ENCODE assay signal across 31 mouse cellular contexts in the genomic region with DNA sequence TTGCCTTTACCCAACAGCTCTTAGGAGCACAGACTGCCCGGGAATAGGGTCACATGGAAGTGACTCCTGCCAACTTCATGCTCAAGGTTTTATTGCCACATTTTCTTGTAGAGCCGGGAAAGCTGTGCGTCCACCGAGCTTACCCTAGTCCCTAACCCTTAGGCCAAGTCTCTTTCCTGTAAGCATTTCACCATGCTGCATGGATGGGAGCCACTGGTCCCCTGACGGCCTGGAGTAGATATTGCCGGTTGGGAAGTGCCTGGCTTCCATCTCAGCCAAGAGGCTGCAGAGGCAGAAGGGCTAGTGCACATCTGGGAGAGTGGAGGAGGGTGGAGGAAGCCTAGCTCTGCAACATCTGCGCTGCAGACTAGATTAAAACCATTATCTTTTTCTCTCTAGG. TPM values are rescaled to one million over a fixed set of nuclear protein-coding genes. Genes with fewer than 3 reads are reported as not detected.
DNase-seq lines count a peak whose midpoint lies in the region; ATAC-seq lines count a peak whose summit lies in the region.
"Had no signal": no experiment of that assay in that cellular context is flagged by ENCODE, and none has a peak within 500 bp of the region (broad histone marks: within the 10 kb centered on the region; RNA-seq: fewer than 3 reads in every experiment).

No protein-coding gene starts in this region.

- H3K9ac ChIP-seq in heart, embryonic 12.5 days, result no peak overlapping the region
- H3K9ac ChIP-seq: embryonic facial prominence, embryonic 13.5 days; forebrain, embryonic 15.5 days; heart, embryonic 13.5 days; intestine, embryonic 15.5 days; liver, embryonic 14.5 days; midbrain, embryonic 13.5 days; neural tube, embryonic 13.5 days had no signal

- H3K27ac ChIP-seq in heart, embryonic 12.5 days (ENCODE audit: poor library complexity, severe bottlenecking), result no peak overlapping the region
- H3K27ac ChIP-seq: embryonic facial prominence, embryonic 13.5 days; forebrain, embryonic 10.5 days; forebrain, embryonic 15.5 days; heart, embryonic 13.5 days; hindbrain, postnatal 0 days; intestine, embryonic 15.5 days; kidney, postnatal 0 days; liver, embryonic 14.5 days; macrophage; midbrain, embryonic 13.5 days; neural tube, embryonic 13.5 days had no signal

- intact Hi-C loops in gastrocnemius, postnatal 14 days (cut with DNase I; ENCODE audit: low total_unique reads), result no loop called here

- H3K36me3 ChIP-seq in heart, embryonic 12.5 days, result no peaks in the 10 kb centered on the region
- H3K36me3 ChIP-seq: embryonic facial prominence, embryonic 13.5 days; forebrain, embryonic 10.5 days; forebrain, embryonic 15.5 days; intestine, embryonic 15.5 days; midbrain, embryonic 13.5 days; neural tube, embryonic 13.5 days had no signal

- no peaks in the 10 kb centered on the region for H3K27me3 ChIP-seq in heart, embryonic 12.5 days (replicated peaks)
- H3K27me3 ChIP-seq: forebrain, embryonic 15.5 days; intestine, embryonic 15.5 days; midbrain, embryonic 13.5 days; neural tube, embryonic 13.5 days had no signal

- WGBS in heart, embryonic 12.5 days, result 66% methylated on average over 7 of the region's 7 CpGs

- no peak for ATAC-seq in heart, embryonic 12.5 days (ENCODE audit: insufficient number of reproducible peaks, low FRiP score)
- ATAC-seq: forebrain, embryonic 15.5 days; hindbrain, postnatal 0 days; intestine, embryonic 15.5 days; midbrain, embryonic 13.5 days had no signal

- H3K4me1 ChIP-seq in heart, embryonic 12.5 days (replicated peaks), result peaks cover 37% of the 10 kb centered on the region

- H3K4me2 ChIP-seq in heart, embryonic 12.5 days, result no peak overlapping the region
- H3K4me2 ChIP-seq: embryonic facial prominence, embryonic 13.5 days; forebrain, embryonic 15.5 days; heart, embryonic 13.5 days; intestine, embryonic 15.5 days; midbrain, embryonic 13.5 days; neural tube, embryonic 13.5 days had no signal

- H3K9me3 ChIP-seq in heart, embryonic 12.5 days (replicated peaks), result no peaks in the 10 kb centered on the region
- H3K9me3 ChIP-seq: embryonic facial prominence, embryonic 13.5 days; forebrain, embryonic 10.5 days; forebrain, embryonic 15.5 days; heart, embryonic 13.5 days; intestine, embryonic 15.5 days; midbrain, embryonic 13.5 days; neural tube, embryonic 13.5 days had no signal

- DNase-seq in adrenal gland, adult 2 months, result peak; percentile 58
- no peak for DNase-seq in adrenal gland, postnatal 4 days (ENCODE audit: low spot score in 2 of 2)
- DNase-seq in heart, adult 18-20 months, result peak; percentile 40 to 63
- DNase-seq in adipocyte (ENCODE audit: low spot score), result peak; percentile 83
- peak; percentile 58 for DNase-seq in gastrocnemius, postnatal 14 days
- DNase-seq in right cerebral cortex, adult 2 months (ENCODE audit: low spot score in 2 of 2), result no peak
- no peak for DNase-seq in spleen, adult 18-20 months
- DNase-seq: cerebellum, adult 18-20 months; cerebellum, postnatal 10 days; heart, postnatal 10 days; kidney, adult 8-10 months; liver; lung, adult 2 months; lung, postnatal 10 days; right cerebral cortex, postnatal 14 days; thymus, adult 2 months; thymus, postnatal 36 days had no signal

- H3K4me3 ChIP-seq in heart, embryonic 12.5 days, result no peak overlapping the region
- H3K4me3 ChIP-seq: embryonic facial prominence, embryonic 13.5 days; forebrain, embryonic 10.5 days; forebrain, embryonic 15.5 days; heart, embryonic 13.5 days; intestine, embryonic 15.5 days; midbrain, embryonic 13.5 days; neural tube, embryonic 13.5 days had no signal

RNA-seq across cellular contexts. Expression of gene Adcy5, which starts 14.8 kb away (rescaled TPM):
- 10 to 100 TPM in 1 of 2 experiments, 1 to 10 TPM in 1; 9.1 to 21.7 TPM for total RNA-seq in adrenal gland, adult 2 months (2021)
- 17.1 and 32.8 TPM in 2 replicates for polyA plus RNA-seq in adrenal gland, adult 2 months (2012; rRNA removed)
- 10 to 100 TPM; 11.7 to 12.1 TPM for total RNA-seq in adrenal gland, postnatal 4 days (2021)
- 10 to 100 TPM; 48.4 to 52.4 TPM for total RNA-seq in heart, adult 18-20 months (2021)
- polyA plus RNA-seq in heart, embryonic 12.5 days (2016; fragmentation: Nextera tagmentation; extraction: Ambion mirVana), result 7.8 and 8.3 TPM in 2 replicates
- total RNA-seq in gastrocnemius, postnatal 14 days (2021), result 1 to 10 TPM; 2.1 to 2.4 TPM
- total RNA-seq: common myeloid progenitor, adult 5-6 weeks; megakaryocyte-erythroid progenitor cell, adult 5-6 weeks had no signal

Comparison
In these comparisons a context has a peak if more than half of its experiments do, and no peak if none do; other contexts are left out.
1. DNase-seq: peak in adrenal gland, adult 2 months (single experiment), heart, adult 18-20 months (2 of 2), adipocyte (single experiment) and gastrocnemius, postnatal 14 days (single experiment); none in adrenal gland, postnatal 4 days (0 of 2), right cerebral cortex, adult 2 months (0 of 2) and spleen, adult 18-20 months (0 of 2).